Mouse (Mus musculus) olfactory bulb, adult 2 months (tissue): ENCODE data around the gene Gm20661.

Experiments
- CTCF ChIP-seq: fragments of 200-500 bp; IDR thresholded peaks from 2 replicates; pipeline ENCODE4 v1.5.1; 2012; ENCODE audit warnings: low read depth, mild to moderate bottlenecking, low read length, moderate library complexity; ENCODE audit not compliant: insufficient read depth
- POLR2A ChIP-seq: fragments of 200-500 bp; IDR thresholded peaks from 2 replicates; pipeline ENCODE4 v1.6.1; 2012; ENCODE audit warnings: mild to moderate bottlenecking, low read depth, low read length, moderate library complexity; ENCODE audit not compliant: insufficient read depth

DNA sequence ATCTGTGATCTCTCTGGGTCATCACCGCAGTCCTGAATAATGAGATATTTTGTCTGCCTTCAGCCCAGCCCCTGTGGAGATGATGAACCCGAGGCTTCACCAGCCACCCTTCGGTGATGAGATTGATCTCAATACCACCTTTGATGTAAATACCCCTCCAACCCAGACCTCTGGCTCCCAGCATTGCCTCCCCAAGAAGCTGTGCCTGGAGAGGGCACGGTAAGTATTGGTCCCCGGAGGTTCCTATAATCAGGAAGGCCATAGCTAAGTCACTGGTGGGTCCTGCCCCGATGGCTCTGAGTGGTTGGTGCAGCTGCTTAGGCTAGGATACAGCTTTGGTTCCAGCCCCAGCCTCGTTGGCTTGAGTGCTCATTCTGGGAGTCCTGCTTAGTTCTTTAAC is 14.3 kb upstream of the Gm20661 start:
- no peak for TF ChIP-seq CTCF
- no peak for TF ChIP-seq POLR2A
